Mouse (Mus musculus): ENCODE results near the gene Grm1.
"Not testable (repeated sequence)": the region's sequence is repeated elsewhere in the genome, so short reads cannot be mapped to it uniquely, and the experiment has no call there.

Gene Grm1

DNA sequence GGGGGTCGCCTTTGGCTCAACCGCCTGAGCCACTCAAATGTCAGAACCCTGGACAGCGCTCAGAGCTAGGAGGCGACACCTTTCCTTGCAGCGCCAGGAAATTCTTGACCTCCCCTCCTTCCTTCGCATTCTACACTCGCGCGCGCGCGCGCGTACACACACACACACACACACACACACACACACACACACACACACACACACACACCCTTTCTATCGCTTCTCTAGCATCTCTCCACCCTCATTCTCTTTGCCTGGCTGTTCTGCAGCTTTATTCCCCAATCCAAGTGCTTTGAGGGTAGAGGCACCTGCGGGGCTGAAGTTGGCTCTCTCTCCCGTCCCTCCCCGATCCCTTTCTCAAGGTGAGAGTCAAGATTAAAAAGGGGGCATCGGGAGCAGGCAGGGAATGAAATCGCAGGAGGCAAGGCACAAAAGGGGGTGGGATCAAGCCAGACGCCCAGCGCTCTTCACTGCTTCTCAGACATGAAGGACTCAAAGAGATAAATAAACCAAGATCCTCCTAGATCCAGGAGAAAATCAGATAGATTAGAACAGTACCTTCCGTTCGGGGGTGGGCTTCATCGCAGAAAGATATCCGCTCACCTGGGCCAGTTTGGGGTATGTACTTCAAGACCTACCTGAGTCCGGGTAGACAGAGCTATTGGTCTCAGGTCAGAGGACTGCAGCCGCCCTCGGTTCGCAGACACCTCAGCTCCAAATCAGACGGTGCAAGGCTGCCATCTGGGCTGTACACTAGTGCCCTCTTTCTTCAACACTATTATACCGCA, at the start of gene Grm1:
Gene Grm1 (minus strand): TSS at position 746 of the 788 bp plus-strand sequence.
- no peak for DNase-seq

DNA sequence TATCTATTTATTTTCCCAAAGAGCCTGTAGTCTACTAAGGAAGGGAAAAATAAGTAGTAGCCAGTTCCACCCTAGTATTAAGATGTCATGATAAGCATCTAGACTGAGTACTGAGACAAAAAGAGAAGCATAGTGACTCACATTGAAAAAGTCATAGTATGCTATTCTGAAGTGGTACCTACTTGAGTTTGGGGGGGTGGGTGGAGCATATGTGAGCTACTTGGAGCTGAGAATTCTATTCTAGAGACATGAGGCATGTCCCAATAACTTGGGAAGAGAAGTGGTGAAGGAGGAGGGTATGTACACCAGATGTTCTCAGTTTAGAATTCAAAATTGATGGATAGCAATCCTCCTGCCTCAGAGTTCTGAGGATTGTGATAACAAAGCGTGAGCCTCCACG, 39.6 kb upstream of the Grm1 start:
- DNase-seq: no peak

DNA sequence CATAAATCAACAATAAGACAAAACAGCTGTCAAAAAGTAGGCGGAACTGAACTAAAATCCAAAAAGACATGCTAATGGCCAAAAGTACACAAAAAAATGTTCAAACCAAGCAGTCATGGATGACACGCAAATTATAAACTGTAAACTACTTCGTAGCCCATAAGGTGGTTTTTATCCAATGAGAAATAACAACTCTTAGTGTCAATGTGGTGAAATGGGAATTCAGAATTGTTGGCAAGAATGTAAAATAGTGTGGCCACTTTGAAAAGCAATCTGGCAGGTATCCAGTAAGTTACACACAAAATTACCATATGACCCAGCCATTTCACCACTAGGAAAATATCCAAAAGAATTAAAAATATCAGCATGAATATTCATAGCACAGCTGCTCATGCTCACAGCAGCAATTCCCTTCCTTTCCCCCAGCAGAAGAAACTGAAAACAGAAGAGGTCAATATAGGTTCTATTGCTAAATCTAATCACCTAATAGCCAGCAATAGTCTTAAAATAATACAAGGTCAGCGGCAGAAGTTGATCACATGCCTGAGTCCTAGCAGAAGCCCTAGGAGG, 16.4 kb upstream of the Grm1 start:
- DNase-seq: no peak

DNA sequence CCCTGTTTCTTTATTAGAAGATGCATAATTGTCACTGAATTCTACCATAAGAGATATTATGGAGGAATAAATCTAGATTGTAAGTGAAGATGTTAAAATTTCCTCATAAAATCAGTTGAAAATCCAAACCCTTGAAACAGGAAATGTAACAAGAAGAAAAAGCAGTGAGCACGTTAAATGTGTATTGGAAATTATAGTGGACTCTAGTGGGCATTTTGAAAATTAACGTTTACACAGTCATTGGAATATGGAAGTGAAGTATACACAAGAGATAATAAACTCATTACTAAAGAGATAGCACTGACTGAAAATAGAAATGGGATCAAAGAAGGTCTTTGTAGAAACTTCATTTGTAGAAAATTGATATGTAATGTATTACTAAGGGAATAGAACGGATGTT, 4.2 kb upstream of the Grm1 start:
- DNase-seq: no peak

DNA sequence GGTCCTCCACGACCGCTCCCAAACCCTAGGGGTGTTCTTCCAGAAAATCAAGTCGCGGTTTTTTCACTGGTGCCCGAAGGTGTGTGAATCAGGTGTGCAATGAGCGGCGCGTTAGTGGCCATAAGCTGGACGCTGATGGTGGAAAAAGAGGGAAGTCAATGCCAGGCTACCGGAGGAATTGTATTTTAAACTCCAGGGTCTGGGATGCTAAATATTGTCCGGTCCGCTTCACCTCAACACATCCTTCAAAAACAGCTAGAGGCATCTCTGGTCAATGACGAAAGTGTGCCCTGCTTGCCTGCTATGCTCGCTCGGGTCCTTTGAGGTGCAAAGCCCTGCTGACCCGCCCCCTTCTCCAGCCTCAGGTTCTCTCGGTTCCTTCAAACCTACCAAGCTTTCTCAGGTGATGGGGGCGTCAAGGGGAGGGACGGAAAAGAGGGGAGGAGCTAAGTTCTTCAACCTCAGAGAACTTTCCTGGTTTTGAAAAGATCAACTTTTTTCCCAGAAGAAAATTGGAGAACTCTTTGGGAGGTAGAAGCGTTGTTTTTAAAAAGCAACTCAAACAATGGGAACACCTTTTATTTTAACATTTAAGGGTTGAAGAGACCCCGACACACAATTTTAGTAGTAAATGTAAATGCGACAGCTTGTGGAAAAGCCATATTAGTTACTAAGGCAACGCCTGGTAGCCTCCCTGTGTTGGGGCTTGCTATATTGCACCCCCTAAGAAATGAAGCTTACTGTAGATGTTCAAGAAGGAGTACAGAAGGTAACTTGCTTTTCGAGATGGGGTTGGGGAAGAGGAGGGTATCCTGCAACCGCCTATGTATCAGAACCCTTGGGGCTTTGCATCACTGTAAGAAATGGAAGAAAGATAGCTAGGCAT, 1.2 kb downstream of the Grm1 start:
- DNase-seq: no peak

DNA sequence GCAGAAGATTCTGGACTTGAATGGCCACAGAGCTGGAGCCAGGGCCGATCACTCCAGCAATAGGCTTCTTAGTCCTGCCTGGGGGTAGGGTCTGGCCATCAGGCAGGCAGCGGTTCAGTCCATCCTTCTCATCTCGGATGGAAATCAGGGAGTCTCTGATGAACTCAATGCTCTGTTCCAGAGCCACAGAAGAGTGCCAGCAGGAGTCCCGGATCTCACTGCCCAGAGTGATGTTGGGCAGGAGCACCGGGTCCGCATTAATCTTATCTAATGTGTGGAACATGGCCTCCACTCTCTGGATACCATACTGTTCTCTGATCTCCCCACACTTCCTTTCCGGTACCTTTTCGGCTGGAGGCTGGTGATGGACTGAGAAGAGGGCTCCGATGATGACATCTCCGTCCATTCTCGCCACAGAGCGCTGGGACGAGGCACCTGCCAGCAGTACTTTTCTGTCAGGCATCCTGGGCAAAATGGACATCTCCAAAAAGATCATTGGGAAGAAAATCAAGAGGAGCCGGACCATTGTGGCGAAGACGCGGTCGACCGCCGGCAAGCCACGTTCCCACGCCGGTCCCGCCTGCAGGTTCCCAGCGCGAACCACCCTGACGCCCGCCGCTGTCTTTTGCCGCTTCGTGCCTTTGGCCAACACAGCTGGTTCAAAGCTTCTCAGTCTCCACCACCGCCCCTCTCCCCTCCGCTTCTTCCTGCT, 2.0 kb downstream of the Grm1 start:
- no peak for DNase-seq

DNA sequence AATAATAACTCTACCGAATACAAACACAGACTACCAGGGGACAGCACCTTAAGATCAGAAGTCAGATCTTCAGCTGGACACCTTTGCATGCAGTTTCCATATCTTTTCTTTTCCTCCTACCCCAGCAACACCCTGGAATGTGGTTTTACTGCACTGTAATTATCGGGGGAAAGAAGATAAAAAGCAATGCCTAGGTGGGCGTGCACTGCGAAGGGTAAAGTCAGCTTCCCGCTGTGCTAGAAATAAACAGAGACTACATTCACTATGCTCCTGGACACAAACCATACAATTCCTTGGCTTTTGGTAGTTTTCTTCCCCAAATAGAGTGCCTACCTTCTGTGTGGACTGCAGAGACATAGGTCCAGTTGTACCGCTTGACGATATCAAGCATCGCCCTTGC, 2.6 kb downstream of the Grm1 start:
- no peak for DNase-seq

DNA sequence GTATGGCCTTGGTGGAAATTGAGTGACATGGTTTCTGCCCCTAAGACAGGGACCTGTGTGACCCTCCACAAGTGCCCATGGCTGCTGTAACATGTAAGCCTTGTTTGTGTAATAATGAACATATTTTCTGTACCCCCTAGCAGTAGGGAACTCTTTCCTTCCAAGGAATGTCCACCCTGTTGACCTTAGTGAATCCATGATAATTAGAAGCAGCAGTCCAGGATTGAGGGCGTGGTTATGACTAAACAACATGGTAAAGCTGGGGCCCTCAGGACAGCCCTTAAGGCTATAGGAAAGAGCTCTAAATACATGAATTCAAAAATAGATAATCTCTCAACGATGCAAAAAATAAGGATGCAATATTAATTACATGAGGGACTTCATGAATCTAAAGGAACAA, 17.0 kb downstream of the Grm1 start:
- no peak for DNase-seq

DNA sequence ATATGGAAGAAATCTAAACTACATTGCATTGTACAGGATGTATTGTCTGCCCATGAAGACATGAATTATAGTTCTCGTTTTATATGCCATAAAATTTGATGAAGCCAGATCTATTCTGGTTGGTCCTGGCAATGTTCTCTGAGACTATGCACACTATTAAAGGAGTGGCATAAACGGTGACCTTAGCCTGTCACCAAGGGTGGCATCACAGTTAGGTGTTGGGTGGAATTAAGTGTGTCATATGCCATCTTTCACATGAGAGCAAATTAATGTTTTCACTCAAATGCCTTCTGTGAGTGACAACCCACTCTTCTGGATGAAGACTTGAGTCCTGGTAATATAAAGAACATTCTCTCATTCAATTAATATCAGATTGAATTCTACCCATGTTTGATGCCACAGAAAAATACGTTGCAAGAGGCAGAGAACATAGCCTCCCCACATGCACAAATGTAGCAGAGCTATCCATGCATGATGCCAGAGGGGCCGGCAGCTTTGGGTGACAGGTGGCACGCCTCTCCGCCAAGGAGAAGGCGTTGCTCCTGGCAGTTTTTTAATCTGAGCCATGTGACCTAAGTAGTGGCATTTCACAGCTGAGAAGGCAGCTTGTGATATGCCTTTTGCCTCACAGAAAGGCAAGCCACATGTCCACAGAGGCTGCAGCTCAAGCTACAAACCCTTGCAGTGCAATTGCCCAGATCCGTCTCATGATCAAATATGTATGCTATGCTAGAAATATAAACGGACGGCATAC, 20.7 kb downstream of the Grm1 start:
- DNase-seq: no peak

DNA sequence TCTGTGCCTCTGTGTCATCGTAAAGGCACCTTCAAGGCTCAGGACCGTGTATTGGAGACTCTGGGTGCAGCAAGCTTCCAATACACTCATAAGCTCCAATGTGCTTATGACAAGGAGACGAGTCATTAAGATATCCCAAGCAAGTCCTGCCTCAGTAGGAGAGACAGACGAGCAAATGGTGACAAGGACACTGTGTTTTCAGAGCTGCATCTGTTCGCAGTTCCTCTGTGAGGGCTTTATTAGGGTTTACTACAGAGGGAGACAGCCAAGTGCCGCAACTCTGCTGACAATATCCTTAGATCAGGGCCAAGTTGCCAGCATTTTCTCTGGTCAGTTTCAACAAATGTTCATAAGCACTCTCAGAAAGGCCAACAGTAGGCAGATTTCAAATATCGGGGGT, 32.8 kb downstream of the Grm1 start:
- no peak for DNase-seq

DNA sequence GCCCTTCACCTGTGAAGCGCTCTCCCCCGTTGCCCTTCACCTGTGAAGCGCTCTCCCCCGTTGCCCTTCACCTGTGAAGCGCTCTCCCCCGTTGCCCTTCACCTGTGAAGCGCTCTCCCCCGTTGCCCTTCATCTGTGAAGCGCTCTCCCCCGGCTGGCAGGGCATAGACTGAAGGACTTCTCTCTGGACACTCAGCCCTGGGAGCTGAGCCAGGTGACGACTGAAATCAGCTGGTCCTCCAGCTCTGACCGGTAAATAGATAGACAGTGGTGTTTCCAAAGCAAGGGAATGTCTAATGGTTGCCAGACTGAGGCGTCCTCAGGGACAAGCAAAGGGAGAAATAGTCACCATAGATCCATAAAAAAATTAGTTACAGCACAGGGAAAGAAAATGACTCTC, 36.7 kb downstream of the Grm1 start:
- DNase-seq: not testable (repeated sequence)

DNA sequence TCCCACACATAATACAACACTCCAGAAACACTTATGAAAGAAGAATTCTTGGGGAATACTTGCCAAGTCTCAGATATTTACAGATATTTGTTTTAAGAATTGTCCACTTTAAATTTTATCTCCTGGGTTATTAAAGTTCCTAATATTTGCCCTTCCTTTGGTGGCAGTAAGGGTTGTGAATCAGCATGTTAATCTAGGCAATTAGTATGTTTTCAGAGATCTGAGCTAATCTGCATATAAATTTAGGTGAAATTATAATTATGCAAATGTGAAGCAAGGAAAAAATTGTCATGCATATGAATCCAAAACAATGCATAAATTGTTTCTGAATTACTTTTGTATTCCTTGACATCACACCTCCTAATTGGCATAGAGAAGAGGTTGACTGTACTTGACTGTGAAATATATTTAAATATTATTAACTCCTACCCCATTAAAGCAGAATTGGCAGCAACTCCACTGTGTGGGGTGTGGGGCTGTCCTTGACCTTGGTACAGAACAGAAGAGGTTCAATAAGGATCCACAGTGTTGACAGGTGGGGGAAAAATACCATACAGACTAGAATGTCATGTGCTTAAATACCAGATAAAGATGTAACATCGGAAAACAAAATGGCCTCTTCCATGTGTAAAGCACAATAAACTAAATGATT, 37.6 kb downstream of the Grm1 start:
- DNase-seq: no peak

DNA sequence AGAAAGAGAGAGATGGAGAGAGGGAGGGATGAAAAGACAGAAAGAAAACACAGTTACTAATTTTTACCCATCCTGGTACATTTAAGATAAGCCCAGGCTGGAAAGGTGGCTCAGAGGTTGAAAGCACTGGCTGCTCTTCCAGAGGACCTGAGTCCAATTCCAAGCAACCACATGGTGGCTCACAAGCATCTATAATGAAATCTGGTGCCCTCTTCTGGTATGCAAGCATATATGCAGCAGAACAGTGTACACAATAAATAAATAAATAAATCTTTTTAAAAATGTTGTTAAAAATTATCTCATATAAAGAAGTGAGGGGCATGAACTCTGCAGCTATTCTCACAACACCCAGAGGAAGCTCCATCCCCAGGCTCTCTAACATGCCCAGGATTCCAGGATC, 42.8 kb downstream of the Grm1 start:
- DNase-seq: no peak

DNA sequence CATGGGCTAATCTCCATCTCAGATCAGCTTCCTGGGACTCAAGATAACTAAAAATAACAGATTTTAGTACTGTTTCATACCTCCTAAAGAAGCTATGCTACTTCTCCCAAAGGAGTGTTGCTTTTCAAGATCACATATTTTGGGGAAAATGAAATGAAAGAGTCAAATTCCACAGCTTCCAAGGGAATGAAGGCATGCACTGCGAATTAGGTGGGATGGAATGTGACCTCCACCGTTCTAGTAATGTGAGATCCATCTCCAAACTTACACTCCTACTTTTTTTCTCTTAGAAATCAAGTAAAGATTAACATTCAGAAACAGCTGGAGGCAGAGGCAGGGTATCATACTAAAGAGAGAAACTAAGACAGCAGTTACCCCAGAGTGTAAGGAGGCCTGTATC, 49.9 kb downstream of the Grm1 start:
- DNase-seq: no peak

DNA sequence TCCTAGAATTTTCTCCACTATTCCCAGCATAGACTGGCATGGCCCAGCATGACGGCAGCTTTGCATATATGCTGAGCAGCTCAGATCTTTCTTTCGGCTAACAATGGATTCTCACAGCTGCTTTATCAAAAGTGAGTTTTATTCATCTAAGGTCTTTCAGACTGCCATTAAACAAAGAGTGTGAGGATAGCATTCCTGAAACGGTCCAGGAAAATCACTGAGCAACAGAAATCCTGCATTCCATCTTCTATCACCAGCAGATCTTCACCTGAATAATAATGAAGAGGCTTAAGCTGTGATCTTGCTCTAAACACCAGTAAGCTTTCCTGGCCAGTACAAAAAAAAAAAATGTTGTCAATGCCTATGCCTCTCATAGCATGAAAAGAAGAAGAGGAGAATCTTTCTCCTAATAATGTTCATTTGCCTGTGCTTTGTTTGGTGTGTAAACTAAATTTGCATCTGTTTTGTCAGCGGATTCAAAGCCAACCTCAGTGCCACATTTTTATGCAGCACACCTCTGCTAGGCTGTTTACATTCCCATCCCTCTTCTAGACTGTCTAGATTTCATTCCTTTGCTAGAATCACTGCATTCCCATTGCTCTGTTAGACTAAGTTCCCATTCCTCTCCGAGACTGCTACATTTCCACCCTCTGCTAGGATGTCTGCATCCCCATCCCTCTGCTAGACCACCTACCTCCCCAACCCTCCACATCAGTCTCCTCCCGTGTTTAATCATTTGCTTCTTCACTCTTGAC, 56.2 kb downstream of the Grm1 start:
- no peak for DNase-seq

DNA sequence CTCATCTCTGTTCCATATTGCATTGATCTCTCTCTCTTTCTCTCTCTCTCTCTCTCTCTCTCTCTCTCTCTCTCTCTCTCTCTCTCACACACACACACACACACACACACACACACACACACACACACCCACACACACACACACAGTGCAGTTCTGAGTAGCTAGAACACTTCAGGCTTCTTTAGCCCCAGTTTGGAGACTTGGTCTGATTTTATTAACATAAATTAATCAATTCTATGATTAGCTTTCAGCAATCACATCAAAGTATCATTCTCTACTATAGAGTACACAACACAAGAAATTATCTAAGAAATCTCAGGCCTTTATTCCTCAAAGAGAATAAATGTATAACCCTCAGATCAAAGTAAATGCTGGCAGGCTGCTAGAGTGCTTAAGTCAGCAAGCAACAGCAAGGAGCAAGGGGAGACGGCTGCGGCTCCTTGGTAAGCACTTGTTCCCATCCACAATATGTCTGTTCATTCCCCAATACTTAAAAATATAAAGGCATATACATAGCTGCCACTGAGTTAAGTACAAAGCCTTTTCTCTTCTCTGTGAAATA, 63.1 kb downstream of the Grm1 start:
- no peak for DNase-seq

DNA sequence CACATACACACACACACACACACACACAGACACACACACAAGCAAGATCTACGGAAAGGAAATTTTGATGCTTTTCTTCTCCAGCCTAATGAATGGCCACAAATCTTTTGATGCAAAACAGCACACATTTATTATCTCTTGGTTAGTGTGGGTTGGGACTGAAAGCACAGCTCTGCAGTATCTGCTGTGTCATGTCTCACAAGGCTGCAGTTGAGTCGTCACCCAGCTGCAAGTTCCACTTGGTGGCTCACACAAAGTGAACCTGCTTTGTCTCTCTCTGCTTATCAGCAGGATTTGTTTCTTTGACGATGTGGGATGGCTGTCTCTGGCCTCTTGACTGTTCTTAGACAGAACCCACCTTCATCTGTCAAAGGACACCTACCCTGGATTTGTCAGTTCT, 68.5 kb downstream of the Grm1 start:
- no peak for DNase-seq

DNA sequence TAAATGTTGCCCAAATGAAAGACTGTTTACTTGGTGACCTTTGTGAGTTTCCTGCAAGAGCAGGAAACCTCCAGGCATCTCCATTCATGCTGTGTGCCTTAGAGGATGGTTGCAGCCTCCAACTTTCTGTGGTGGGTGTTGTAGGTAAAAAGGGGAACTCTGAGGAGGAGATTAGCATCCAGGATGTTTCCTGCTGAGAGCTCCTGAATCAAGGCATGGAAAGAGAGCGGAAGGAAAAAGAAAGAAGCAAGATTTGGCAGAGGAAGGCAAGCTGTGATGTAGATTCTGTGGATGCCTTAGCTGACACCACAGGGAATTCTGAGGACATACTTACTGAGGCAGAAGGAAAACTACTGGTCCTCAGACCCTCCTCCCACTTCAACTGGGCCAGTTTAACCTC, 85.4 kb downstream of the Grm1 start:
- no peak for DNase-seq

DNA sequence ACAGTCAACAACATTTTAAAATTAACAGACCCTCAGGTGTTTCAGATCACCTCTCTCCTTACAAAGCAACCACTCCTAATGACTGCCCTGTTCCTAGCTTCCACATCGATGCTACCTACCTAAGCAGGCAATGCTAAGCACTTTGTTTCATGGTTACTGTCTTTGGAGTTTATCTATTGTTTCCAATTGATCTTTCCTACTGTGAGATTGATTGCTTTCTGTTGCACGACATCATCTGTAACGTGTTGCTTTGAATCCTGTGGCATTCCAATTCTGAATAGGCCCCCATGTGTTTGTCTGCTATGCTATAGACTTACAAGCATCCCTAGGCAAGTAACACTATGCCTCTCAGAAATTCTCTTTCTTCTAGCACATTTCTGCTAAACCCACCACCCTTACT, 90.4 kb downstream of the Grm1 start:
- DNase-seq: no peak

DNA sequence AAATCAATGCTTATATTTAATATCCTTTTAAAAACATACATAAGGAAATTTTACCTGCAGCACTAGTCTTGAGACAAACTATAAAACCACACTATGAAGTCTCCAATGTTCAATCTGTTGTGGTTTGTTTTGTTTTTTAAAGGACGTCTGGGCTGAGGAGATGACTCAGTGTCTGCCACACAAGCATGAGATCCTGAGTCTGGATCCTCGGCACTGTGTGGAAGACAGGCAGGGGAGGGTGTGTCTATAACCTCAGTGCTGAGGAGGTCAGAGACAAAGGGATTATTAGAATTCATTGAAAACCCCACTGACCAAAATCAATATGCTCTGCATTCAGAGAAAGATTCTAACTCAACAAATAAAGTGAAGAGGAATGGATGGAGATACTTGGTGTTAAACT, 110.8 kb downstream of the Grm1 start:
- DNase-seq: no peak
